Mouse (Mus musculus) lung, embryonic 14.5 days (tissue): Measurements from ENCODE around the gene Rpl5. TPM values are rescaled to one million over a fixed set of nuclear protein-coding genes. Genes with fewer than 3 reads are reported as not detected.
"Not testable (repeated sequence)": the region's sequence is repeated elsewhere in the genome, so short reads cannot be mapped to it uniquely, and the experiment has no call there.

ENCODE experiments used
- ATAC-seq: fragments of 200-750 bp; cut with Nextera tagmentation; 2 replicates; pipeline ENCODE4 v1.8.0; 2017; ENCODE audit warnings: mild to moderate bottlenecking, moderate TSS enrichment, moderate library complexity; ENCODE audit not compliant: insufficient read depth
- DNase-seq: peaks from one replicate; pipeline ENCODE4 v3.0.0-alpha.2; 2015
- H3K27ac ChIP-seq: fragments of 300-500 bp; sonication (generic); 2 replicates; pipeline ENCODE4 v1.5.1; 2014; ENCODE audit warnings: low read depth, mild to moderate bottlenecking, moderate library complexity
- H3K27me3 ChIP-seq: fragments of 300-500 bp; sonication (generic); 2 replicates; pipeline ENCODE4 v1.6.1; 2014; ENCODE audit warnings: low read length, control low read depth; ENCODE audit not compliant: insufficient read depth
- H3K36me3 ChIP-seq: fragments of 300-500 bp; sonication (generic); 2 replicates; pipeline ENCODE4 v1.6.1; 2014; ENCODE audit warnings: control low read depth; ENCODE audit not compliant: insufficient read depth
- H3K4me1 ChIP-seq: fragments of 300-500 bp; sonication (generic); 2 replicates; pipeline ENCODE4 v1.6.1; 2014; ENCODE audit warnings: antibody characterized with exemption, control low read depth; ENCODE audit not compliant: insufficient read depth
- H3K4me2 ChIP-seq: fragments of 300-500 bp; sonication (generic); 2 replicates; pipeline ENCODE4 v1.6.1; 2014; ENCODE audit warnings: mild to moderate bottlenecking
- H3K4me3 ChIP-seq: fragments of 300-500 bp; sonication (generic); 2 replicates; pipeline ENCODE4 v1.5.1; 2014; ENCODE audit warnings: low read depth, low read length
- H3K9ac ChIP-seq: fragments of 300-500 bp; sonication (generic); 2 replicates; pipeline ENCODE4 v1.6.1; 2014
- H3K9me3 ChIP-seq: fragments of 300-500 bp; sonication (generic); 2 replicates; pipeline ENCODE4 v1.6.1; 2016; ENCODE audit warnings: low read depth, low read length, control low read depth
- CTCF ChIP-seq: IDR thresholded peaks from 2 replicates; pipeline ENCODE4 v1.5.1; 2016; ENCODE audit warnings: antibody characterized with exemption, low read depth
- WGBS: fragments of 180-500 bp; shearing (Covaris S2); extraction: QIAGEN DNeasy Blood & Tissue Kit; methylation state at CpG from one replicate; pipeline ENCODE4 v1.1.7; 2014; 5-methylcytosine and 5-hydroxymethylcytosine counted together
- polyA plus RNA-seq: library from polyadenylated mRNA; unstranded; fragments of >200 nt; fragmentation: Nextera tagmentation; extraction: Ambion mirVana; gene quantifications from 2 replicates; pipeline ENCODE4 v1.2.1, GENCODE M21; 2014

The Rpl5 gene
- polyA plus RNA-seq, 1 experiment from 2014 or later: 75.7 TPM

DNA sequence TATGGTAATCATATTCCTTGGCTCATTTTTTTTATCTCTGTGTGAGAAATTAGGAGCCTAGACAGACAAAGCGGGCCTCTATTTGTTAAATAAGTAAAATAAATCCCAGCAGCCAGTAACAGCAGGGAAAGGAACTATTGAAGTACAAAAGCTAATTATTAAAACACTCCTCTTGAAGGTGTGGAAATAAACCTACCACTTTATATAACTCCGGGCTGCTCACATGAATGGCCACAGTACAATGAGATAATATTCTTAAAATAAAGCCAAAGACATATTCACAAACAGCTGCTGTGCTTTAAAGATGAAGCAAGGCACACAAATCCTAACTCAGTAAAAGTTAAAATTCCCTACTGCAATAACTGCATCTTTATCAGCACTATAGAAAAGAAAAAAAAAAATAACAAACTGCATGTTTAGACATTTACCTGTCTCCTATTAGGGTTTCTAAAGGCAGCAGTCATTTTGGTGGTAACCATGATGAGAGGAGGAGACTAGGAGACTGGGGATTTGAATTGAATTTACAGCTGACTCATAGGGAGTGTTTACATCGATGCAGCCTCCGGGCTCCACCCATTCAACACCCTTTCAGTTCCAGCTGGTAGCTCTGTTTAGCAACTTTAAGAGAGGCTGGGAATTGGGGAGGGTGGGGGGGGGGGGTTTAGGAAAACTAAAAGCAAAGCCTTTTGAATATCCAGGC is 25.6 kb upstream of the Rpl5 start, which contains the start of gene Evi5:
Gene Evi5, minus strand, starts transcription at position 547 of the 700 bp plus-strand sequence.
- ATAC-seq (no peak), DNase-seq (peak; percentile 31)
- no peaks in the 10 kb centered on the region for H3K4me1 ChIP-seq
- TF ChIP-seq CTCF: no peak
- H3K36me3 ChIP-seq: no peaks in the 10 kb centered on the region
- peak within 1 kb of the TSS; percentile 0; the same call in 1 of the 2 replicates for H3K4me3 ChIP-seq
- peak within 1 kb of the TSS; percentile 37 for H3K27ac ChIP-seq
- 0 out of 2 replicates have a peak within 1 kb of the TSS, but pooled peaks have one; percentile 16 for H3K4me2 ChIP-seq
- no peaks in the 10 kb centered on the region for H3K9me3 ChIP-seq
- H3K27me3 ChIP-seq: no peaks in the 10 kb centered on the region
- H3K9ac ChIP-seq: peak within 1 kb of the TSS; percentile 9; the same call in 1 of the 2 replicates
- WGBS: 33% methylated on average over 4 of the region's 4 CpGs

DNA sequence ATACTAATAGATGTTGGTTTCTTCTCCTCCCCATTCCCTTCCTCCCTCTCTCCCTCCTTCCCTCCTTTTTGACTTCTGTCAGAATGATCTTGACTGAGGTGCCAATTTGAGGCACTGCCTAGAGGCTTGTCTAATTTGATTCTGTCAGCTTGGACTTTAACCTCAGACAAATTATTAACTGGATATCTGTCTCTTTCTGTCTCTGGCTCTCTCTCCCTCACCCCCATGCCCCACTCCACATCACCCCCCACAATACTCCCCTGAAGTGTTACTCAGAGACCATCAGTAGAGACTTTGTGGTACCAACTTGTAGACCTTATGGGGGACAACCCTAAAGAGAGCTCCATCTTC is 25.1 kb upstream of the Rpl5 start:
- Histone ChIP-seq H3K36me3 (no peaks in the 10 kb centered on the region), H3K9ac (no peak overlapping the region), H3K9me3 (no peaks in the 10 kb centered on the region), H3K4me2 (no peak overlapping the region), H3K27me3 (no peaks in the 10 kb centered on the region), H3K27ac (no peak overlapping the region), H3K4me3 (no peak overlapping the region), H3K4me1 (no peaks in the 10 kb centered on the region)
- no peak for DNase-seq
- no peak for ATAC-seq
- TF ChIP-seq CTCF: no peak

DNA sequence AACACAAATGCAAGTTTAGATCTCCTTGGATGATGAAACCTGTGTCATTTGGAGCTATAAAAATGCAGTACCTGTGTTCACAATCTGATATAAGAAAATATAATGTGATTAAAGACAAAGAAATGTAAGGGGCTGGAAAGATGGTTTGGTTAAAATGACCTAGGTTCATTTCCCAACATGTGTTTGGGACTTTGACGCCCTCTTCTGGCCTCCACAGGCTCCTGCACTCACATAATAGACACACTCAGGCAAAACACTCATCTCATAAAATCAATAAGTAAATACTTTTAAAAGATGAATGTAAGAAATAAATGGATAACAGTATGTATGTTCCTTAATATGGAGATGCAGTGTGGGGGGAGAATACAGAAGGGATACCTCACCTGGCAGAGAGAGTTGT is 23.2 kb upstream of the Rpl5 start:
- H3K27ac ChIP-seq: no peak overlapping the region
- no peak for TF ChIP-seq CTCF
- H3K4me2 ChIP-seq: no peak overlapping the region
- no peak for DNase-seq
- H3K9ac ChIP-seq: no peak overlapping the region
- no peak overlapping the region for H3K4me3 ChIP-seq
- no peaks in the 10 kb centered on the region for H3K9me3 ChIP-seq
- no peaks in the 10 kb centered on the region for H3K36me3 ChIP-seq
- H3K27me3 ChIP-seq: no peaks in the 10 kb centered on the region
- ATAC-seq: no peak
- 62% methylated on average over 1 of the region's 1 CpGs for WGBS
- H3K4me1 ChIP-seq: no peaks in the 10 kb centered on the region

DNA sequence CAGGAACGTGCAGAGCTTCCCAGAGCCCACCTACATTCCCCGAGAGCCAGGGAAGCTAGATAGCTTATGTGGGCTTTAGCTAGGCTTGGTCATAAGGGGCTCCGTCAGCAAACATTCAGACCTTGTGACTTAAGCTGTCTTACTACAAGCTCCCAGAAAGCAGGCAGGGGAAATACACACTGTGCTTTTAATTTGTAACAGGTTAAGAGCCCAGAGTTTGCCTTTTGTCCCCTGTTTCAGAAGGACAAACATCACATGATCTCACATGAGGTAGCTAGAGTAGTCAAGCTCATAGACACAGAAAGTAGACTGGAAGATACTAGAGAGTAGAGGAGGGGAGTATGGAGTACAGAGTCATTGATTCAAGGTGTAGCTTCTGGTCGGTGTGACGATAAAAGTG is 19.6 kb upstream of the Rpl5 start:
- ATAC-seq (no peak), DNase-seq (peak; percentile 5)
- WGBS: 67% methylated on average over 5 of the region's 5 CpGs
- Histone ChIP-seq H3K27ac (no peak overlapping the region), H3K4me2 (no peak overlapping the region), H3K27me3 (no peaks in the 10 kb centered on the region), H3K4me1 (no peaks in the 10 kb centered on the region), H3K9ac (no peak overlapping the region), H3K36me3 (no peaks in the 10 kb centered on the region), H3K4me3 (no peak overlapping the region), H3K9me3 (no peaks in the 10 kb centered on the region)
- TF ChIP-seq CTCF: no peak

DNA sequence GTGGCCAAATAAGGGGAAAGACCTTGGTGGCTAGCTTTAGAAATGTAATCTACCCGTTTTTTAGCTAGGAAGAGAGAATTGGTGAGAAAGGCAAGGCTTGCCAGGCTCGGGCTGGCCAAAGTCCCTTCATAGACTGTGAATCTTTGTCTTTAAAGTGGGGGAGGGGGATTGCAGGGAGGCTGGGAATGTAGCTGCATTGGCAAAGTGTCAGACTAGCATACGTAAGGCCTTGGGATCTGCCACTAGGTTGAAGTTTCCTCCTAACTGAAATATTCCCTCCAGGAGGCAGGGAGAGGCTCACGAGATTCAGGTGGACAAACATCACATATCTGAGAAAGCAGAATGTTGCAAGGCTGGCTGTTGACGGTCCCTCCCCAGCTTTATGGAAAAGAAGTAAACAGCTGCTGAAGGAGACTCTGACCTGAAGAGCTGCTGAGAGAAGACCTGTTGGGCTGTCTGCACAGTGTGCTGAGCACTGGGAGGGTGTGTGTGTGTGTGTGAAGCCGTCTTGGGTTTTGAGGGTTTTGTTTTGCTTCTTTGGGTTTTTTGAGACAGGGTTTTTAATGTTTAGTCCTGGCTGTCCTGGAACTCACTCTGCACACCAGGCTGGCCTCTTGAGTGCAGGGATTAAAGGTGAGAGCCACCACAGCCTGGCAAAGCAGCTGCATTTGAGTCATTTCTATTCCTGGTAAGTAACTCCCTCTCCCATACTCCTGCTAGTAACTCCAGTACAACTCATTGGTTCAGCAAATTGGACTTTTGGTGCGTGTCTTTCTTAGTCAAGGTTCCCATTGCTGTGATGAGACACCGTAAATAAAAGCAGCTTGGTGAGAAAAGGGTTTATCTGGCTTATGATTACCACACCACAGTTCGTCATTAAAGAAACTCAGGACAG is 10.1 kb upstream of the Rpl5 start:
- Histone ChIP-seq H3K9ac (no peak overlapping the region), H3K4me2 (no peak overlapping the region), H3K36me3 (no peaks in the 10 kb centered on the region), H3K4me3 (no peak overlapping the region), H3K4me1 (no peaks in the 10 kb centered on the region), H3K9me3 (no peaks in the 10 kb centered on the region), H3K27me3 (no peaks in the 10 kb centered on the region), H3K27ac (no peak overlapping the region)
- TF ChIP-seq CTCF: no peak
- DNase-seq: no peak
- no peak for ATAC-seq
- WGBS: 46% methylated on average over 9 of the region's 9 CpGs

DNA sequence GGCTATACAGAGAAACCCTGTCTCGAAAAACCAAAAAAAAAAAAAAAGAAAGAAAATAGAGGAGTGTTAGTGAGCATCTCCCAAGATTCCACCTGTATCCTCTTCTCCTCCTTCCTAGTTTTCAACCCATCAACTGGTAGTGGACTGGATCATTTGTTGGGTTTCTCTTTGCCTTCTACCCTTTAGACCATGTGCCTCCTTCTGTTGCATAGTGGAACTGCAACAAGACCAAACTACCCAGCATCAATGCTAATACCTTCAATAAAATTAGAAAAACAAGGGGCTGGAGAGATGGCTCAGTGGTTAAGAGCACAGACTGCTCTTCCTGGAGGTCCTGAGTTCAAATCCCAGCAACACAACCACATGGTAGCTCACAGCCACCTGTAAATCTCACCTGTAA is 8.8 kb upstream of the Rpl5 start:
- 83% methylated on average over 1 of the region's 1 CpGs for WGBS
- not testable (repeated sequence) for H3K27ac ChIP-seq, H3K4me2 ChIP-seq, H3K9me3 ChIP-seq, H3K27me3 ChIP-seq, ATAC-seq, H3K4me3 ChIP-seq, H3K9ac ChIP-seq, H3K36me3 ChIP-seq, H3K4me1 ChIP-seq
- TF ChIP-seq CTCF: peak; percentile 65
- DNase-seq: peak; percentile 56

DNA sequence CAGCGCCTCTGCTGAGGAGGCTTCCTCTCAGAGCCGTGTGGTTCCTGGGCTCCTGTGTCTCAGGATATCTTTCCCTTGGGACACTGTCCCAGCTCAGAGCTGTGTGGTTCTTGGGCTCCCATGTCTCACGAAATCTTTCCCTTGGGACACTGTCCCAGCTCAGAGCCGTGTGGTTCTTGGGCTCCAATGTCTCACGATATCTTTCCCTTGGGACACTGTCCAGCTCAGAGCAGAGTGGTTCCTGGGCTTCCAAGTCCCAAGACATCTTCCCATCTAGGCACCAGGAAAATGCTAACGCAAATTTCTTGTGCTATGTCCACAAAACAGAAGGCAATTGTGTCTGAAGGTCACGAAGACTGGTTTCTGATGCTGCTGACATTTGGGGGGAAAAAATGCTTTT is 5.6 kb upstream of the Rpl5 start:
- no peak for TF ChIP-seq CTCF
- H3K36me3 ChIP-seq: no peaks in the 10 kb centered on the region
- no peak overlapping the region for H3K9ac ChIP-seq
- H3K9me3 ChIP-seq: no peaks in the 10 kb centered on the region
- 64% methylated on average over 7 of the region's 7 CpGs for WGBS
- ATAC-seq (no peak), DNase-seq (no peak)
- no peaks in the 10 kb centered on the region for H3K27me3 ChIP-seq
- H3K4me1 ChIP-seq: no peaks in the 10 kb centered on the region
- H3K27ac ChIP-seq: no peak overlapping the region
- no peak overlapping the region for H3K4me2 ChIP-seq
- H3K4me3 ChIP-seq: no peak overlapping the region
